Mouse (Mus musculus) heart, embryonic 14.5 days (tissue): ENCODE measurements around the gene Ece2. TPM values are rescaled to one million over a fixed set of nuclear protein-coding genes. Genes with fewer than 3 reads are reported as not detected.

Experiments
- ATAC-seq: fragments of 200-750 bp; cut with Nextera tagmentation; 2 replicates; pipeline ENCODE4 v1.8.0; 2017; ENCODE audit warnings: low read depth, moderate TSS enrichment; ENCODE audit not compliant: insufficient number of reproducible peaks, insufficient read depth, low FRiP score
- H3K27ac ChIP-seq, 2 experiments: fragments of 200-500 bp in 1 of 2; fragments of 300-500 bp in 1 of 2; sonication (generic) in 1 of 2; replicated peaks in 1 of 2; 2 replicates each; pipeline ENCODE4 v1.5.1; 2012 to 2014; ENCODE audit warnings: low read depth in 2 of 2, low read length in 2 of 2, control low read depth in 1 of 2, mild to moderate bottlenecking in 1 of 2, mixed read lengths in 1 of 2; ENCODE audit not compliant: control insufficient read depth in 1 of 2, insufficient read depth in 1 of 2
- H3K27me3 ChIP-seq: fragments of 300-500 bp; sonication (generic); 2 replicates; pipeline ENCODE4 v1.6.1; 2014; ENCODE audit warnings: mild to moderate bottlenecking, low read length, control low read depth; ENCODE audit not compliant: control insufficient read depth, insufficient read depth
- H3K36me3 ChIP-seq: fragments of 300-500 bp; sonication (generic); 2 replicates; pipeline ENCODE4 v1.6.1; 2014; ENCODE audit warnings: mild to moderate bottlenecking, control low read depth, low read length, mixed read lengths; ENCODE audit not compliant: control insufficient read depth, insufficient read depth
- H3K4me1 ChIP-seq, 2 experiments: fragments of 200-500 bp in 1 of 2; fragments of 300-500 bp in 1 of 2; sonication (generic) in 1 of 2; 2 replicates each; pipeline ENCODE4 v1.6.1; 2012 to 2014; ENCODE audit warnings: low read length in 2 of 2, control low read depth in 1 of 2, mixed read lengths in 1 of 2; ENCODE audit not compliant: control insufficient read depth in 2 of 2, insufficient read depth in 2 of 2
- H3K4me2 ChIP-seq: fragments of 300-500 bp; sonication (generic); 2 replicates; pipeline ENCODE4 v1.6.1; 2014; ENCODE audit warnings: mild to moderate bottlenecking, low read length
- H3K4me3 ChIP-seq, 2 experiments: fragments of 200-500 bp in 1 of 2; fragments of 300-500 bp in 1 of 2; sonication (generic) in 1 of 2; 2 replicates each; pipeline ENCODE4 v1.5.1; 2012 to 2014; ENCODE audit warnings: low read length in 2 of 2, mild to moderate bottlenecking in 2 of 2, control low read depth in 1 of 2, low read depth in 1 of 2, moderate library complexity in 1 of 2; ENCODE audit not compliant: control insufficient read depth in 1 of 2, insufficient read depth in 1 of 2
- H3K9ac ChIP-seq: fragments of 300-500 bp; sonication (generic); 2 replicates; pipeline ENCODE4 v1.6.1; 2014; ENCODE audit warnings: mild to moderate bottlenecking, low read length
- H3K9me3 ChIP-seq: fragments of 300-500 bp; sonication (generic); 2 replicates; pipeline ENCODE4 v1.6.1; 2016; ENCODE audit warnings: low read length, control low read depth; ENCODE audit not compliant: control insufficient read depth
- WGBS: fragments of 180-500 bp; shearing (Covaris S2); extraction: QIAGEN DNeasy Blood & Tissue Kit; methylation state at CpG from one replicate; pipeline ENCODE4 v1.1.7; 2014; 5-methylcytosine and 5-hydroxymethylcytosine counted together
- polyA plus RNA-seq: library from polyadenylated mRNA; unstranded; fragments of >200 nt; fragmentation: Nextera tagmentation; extraction: Ambion mirVana; gene quantifications from 2 replicates; pipeline ENCODE4 v1.2.1, GENCODE M21; 2014

Ece2 gene
- polyA plus RNA-seq, 1 experiment from 2014 or later = 0.53 TPM

DNA sequence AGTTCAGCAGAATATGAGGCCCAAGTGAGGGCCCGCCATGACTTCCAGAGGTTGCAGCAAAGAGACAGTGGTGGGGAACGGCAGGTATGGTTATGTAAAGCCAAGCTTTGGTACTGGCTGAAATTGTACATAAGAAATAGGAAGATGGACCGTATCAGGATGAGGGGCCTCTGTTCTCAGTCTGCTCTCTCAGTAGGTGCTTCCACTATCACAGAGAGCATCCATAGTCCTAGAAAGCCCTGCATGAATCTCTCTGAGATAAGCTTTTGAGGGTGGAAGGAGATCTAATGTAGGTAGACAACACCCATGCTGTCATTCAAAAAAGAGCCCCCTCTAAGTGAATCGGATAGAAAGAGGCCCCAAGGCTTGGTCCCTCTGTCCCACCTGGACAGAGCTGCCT lies 33.9 kb upstream of the Ece2 start:
- no peak overlapping the region for H3K4me2 ChIP-seq

DNA sequence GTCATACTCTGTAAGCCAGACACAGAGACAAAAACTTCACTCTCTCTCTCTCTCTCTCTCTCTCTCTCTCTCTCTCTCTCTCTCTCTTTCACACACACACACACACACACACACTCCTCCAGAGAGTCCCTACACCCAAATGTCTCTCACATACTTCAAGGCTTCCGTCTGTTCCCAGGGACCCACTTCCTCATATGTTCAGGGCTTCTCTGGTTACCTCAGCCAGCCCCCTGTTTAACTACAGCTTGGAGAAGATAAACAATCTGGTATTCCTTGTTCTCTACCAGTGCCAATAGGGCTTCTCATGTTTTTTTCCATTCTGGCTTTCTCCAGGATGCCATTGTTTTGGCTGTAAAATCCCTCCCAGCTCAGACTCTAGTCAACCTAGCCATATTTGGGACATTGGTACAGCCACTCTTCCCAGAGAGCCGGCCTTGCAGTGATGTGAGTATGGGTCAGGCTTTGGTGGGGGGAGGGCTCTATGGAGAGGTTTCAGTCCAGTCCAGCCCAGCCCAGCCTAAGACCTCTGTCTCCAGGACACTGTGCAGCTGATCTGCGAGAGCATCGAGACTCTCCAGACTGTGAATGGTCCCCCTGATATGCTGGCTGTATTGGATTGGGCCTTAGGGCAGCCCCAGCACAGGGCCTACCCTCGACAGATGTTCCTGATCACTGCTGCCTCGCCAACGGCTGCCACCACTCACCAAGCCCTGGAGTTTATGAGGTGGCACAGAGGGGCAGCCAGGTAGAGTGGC lies 32.8 kb upstream of the Ece2 start:
- Histone ChIP-seq H3K4me1 (no peaks in the 10 kb centered on the region), H3K4me3 (no peak overlapping the region), H3K27me3 (peaks cover 23% of the 10 kb centered on the region), H3K9me3 (no peaks in the 10 kb centered on the region), H3K4me2 (no peak overlapping the region), H3K36me3 (no peaks in the 10 kb centered on the region), H3K9ac (no peak overlapping the region), H3K27ac (no peak overlapping the region)
- 54% methylated on average over 7 of the region's 7 CpGs for WGBS
- no peak for ATAC-seq

More for the DNA sequence above, 33.9 kb upstream of the Ece2 start:
- H3K4me1 ChIP-seq = peaks cover 0 to 5% of the 10 kb centered on the region in 2 experiments; a peak in 1 of 4 replicates
- ATAC-seq = no peak
- no peak overlapping the region for H3K9ac ChIP-seq
- H3K9me3 ChIP-seq = no peaks in the 10 kb centered on the region
- no peak overlapping the region for H3K4me3 ChIP-seq
- 71% methylated on average over 4 of the region's 4 CpGs for WGBS
- H3K36me3 ChIP-seq = no peaks in the 10 kb centered on the region
- peaks cover 34% of the 10 kb centered on the region for H3K27me3 ChIP-seq
- no peak overlapping the region for H3K27ac ChIP-seq

DNA sequence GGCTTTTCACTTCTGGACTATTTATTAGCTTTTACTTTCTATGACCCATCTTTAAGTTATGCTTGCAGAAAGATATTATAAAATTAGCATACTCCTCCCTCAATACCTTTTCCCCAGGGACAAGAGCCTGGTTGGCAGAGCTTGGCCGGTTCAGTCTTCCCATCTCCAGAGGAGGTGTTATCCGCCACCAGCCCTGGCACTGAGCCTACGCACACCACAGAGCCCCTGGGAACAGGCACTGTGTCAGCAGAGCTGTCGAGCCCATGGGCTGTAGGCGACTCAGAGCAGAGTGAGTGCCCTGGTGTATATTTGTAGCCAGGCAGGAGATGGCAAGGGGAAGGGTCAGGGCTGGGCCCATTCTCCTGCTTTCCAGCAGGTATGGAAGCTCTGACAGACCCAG lies 29.1 kb upstream of the Ece2 start:
- 64% methylated on average over 5 of the region's 5 CpGs for WGBS
- no peaks in the 10 kb centered on the region; the same call in 1 of the 2 replicates for H3K27me3 ChIP-seq
- no peaks in the 10 kb centered on the region for H3K4me1 ChIP-seq
- H3K27ac ChIP-seq = no peak overlapping the region
- H3K4me2 ChIP-seq = no peak overlapping the region
- no peaks in the 10 kb centered on the region for H3K9me3 ChIP-seq
- H3K9ac ChIP-seq = no peak overlapping the region
- peaks cover 10% of the 10 kb centered on the region for H3K36me3 ChIP-seq
- no peak for ATAC-seq
- no peak overlapping the region for H3K4me3 ChIP-seq

DNA sequence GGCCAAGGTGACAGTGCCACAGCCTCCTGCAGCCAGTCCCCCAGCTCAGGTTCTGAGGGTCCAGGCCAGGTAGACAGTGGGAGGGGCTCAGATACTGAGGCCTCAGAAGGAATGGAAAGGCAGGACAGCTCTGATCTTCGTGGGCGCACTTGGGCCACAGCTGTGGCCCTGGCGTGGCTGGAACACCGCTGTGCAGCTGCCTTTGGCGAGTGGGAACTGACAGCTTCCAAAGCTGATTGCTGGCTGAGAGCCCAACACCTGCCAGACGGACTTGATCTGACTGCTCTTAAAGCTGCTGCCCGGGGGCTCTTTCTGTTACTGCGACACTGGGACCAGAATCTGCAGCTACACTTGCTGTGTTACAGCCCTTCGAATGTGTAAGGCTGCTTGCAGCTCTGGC lies 24.9 kb upstream of the Ece2 start:
- Histone ChIP-seq H3K36me3 (peaks cover 36% of the 10 kb centered on the region), H3K4me1 (peaks cover 0 to 3% of the 10 kb centered on the region in 2 experiments; a peak in 2 of 4 replicates), H3K9ac (no peak overlapping the region), H3K4me3 (no peak overlapping the region), H3K27ac (no peak overlapping the region), H3K4me2 (no peak overlapping the region), H3K27me3 (no peaks in the 10 kb centered on the region), H3K9me3 (no peaks in the 10 kb centered on the region)
- 53% methylated on average over 9 of the region's 9 CpGs for WGBS
- ATAC-seq = no peak

DNA sequence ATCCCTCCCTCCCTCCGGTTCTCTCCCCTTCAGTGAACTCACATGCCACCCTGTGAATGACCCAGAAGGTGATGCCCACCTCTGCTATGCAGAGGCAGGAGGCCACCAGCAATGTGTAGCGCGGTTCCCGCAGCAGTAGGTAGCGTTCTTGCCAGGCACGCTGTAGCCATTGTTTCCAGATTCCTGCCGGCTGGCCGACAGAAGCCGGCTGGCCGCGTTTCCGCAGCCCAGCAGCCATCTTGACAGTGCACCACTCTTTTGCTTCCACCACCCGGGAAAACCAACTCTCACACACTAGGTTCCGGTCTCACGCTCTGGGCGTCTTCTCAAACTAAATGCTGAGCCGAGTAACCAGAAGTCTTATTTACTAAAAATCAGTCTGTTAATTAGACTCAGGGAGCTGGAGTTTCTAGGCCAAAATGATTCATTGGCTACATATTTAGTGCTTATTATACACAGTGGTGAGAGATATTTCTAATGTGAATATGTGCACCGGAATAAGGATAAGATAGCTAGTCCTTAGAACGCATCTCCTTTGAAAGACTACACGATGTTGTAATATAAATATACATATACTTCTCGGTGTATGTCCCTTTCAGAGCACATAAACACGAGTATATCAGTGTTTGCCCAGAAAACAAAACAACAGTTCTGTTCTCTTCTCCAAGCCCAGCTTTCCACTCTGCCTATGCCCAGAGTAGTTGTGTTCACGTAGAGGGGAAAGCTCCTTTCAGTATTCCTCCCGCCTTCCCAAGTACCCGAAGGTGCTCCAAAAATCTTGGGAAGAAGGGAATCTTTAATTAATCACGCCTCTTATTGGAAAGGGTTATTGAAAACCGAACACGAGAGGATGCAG lies 18.9 kb upstream of the Ece2 start:
- Histone ChIP-seq H3K4me1 (peaks cover 0 to 14% of the 10 kb centered on the region in 2 experiments; a peak in 2 of 4 replicates), H3K4me3 (peak overlapping the region; percentile 76 to 96), H3K27ac (peak overlapping the region; percentile 77 to 89), H3K27me3 (no peaks in the 10 kb centered on the region), H3K9me3 (no peaks in the 10 kb centered on the region), H3K9ac (peak overlapping the region; percentile 80), H3K36me3 (peaks cover 24% of the 10 kb centered on the region), H3K4me2 (peak overlapping the region; percentile 98)
- ATAC-seq = peak; percentile 31; the same call in 1 of the 2 replicates
- WGBS = under 1% methylated on average over 28 of the region's 28 CpGs

DNA sequence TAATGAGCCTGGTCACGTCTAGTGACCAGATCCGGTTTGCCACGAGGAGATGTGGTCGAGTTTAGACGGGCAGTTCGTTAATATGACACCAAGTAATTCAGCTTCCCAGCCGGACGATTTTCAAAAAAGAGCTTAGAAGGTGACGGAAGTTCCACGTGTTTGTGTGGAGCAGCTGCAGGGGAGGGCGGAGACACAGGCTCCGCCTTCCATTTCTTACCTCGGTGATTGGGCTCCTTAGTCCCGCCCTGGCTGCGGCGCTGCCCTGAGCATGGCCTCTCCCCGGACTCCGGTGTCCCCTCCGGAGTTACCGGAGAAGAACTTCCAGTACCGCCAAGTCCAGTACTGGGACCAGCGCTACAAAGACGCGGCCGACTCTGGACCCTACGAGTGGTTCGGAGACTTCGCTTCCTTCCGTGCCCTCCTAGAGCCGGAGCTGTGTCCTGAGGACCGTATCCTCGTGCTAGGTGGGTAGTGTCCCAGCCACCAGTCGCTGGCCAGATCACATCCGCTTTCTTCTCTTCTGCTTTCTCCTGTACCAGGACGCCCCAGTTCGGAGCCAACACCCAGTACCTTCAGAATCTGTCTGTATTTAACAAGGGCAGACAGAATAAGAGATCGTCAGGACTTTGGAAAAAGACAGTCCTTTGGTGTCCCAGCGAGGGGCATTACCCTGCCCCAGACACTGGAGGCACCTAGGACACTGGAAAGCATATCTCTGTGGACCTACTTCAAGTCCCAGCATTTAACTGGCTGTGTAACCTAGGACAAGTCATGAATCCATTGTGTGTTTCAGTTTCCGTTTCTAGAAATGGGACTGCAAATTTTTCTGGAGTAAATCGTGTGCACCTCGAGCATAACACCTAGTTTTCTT lies 18.0 kb upstream of the Ece2 start, which contains the start of the genes Eef1akmt4, Gm49333 and Alg3:
Gene Eef1akmt4 (plus strand): TSS at position 237 of the 871 bp plus-strand sequence.
Gene Gm49333 (plus strand): TSS at position 254 of the 871 bp plus-strand sequence.
Gene Alg3 (minus strand): TSS at position 379 of the 871 bp plus-strand sequence.
- Histone ChIP-seq H3K27ac (peak within 1 kb of the TSS; percentile 77 to 89), H3K4me3 (peak within 1 kb of the TSS; percentile 76 to 96), H3K9me3 (no peaks in the 10 kb centered on the region), H3K9ac (peak within 1 kb of the TSS; percentile 80), H3K4me1 (peaks cover 0 to 14% of the 10 kb centered on the region in 2 experiments; a peak in 2 of 4 replicates), H3K4me2 (peak within 1 kb of the TSS; percentile 98), H3K27me3 (no peaks in the 10 kb centered on the region), H3K36me3 (peaks cover 15% of the 10 kb centered on the region)
- peak; percentile 89 for ATAC-seq
- 2% methylated on average over 41 of the region's 41 CpGs for WGBS
